Mouse (Mus musculus) limb, embryonic 13.5 days (tissue): ENCODE measurements around the gene Fam84b. TPM values are rescaled to one million over a fixed set of nuclear protein-coding genes. Genes with fewer than 3 reads are reported as not detected.
A peak's percentile ranks its signal among the peaks of the same experiment; 100 is the strongest.

Experiments
- ATAC-seq: fragments of 200-750 bp; cut with Nextera tagmentation; 2 replicates; pipeline ENCODE4 v1.8.0; 2017; ENCODE audit warnings: low read depth, moderate number of reproducible peaks, moderate TSS enrichment; ENCODE audit not compliant: low FRiP score
- H3K27ac ChIP-seq: fragments of 300-500 bp; sonication (generic); 2 replicates; pipeline ENCODE4 v1.5.1; 2015; ENCODE audit warnings: inconsistent platforms, mild to moderate bottlenecking, moderate library complexity
- H3K27me3 ChIP-seq: fragments of 300-500 bp; sonication (generic); 2 replicates; pipeline ENCODE4 v1.6.1; 2015; ENCODE audit warnings: mild to moderate bottlenecking, inconsistent platforms
- H3K36me3 ChIP-seq: fragments of 300-500 bp; sonication (generic); 2 replicates; pipeline ENCODE4 v1.6.1; 2015; ENCODE audit warnings: inconsistent platforms, mild to moderate bottlenecking, moderate library complexity
- H3K4me1 ChIP-seq: fragments of 300-500 bp; sonication (generic); 2 replicates; pipeline ENCODE4 v1.6.1; 2015; ENCODE audit warnings: inconsistent platforms
- H3K4me2 ChIP-seq: fragments of 300-500 bp; sonication (generic); replicated peaks from 2 replicates; pipeline ENCODE4 v1.6.1; 2015; ENCODE audit warnings: inconsistent platforms, mild to moderate bottlenecking, moderate library complexity
- H3K4me3 ChIP-seq: fragments of 300-500 bp; sonication (generic); 2 replicates; pipeline ENCODE4 v1.5.1; 2015; ENCODE audit warnings: moderate library complexity, mild to moderate bottlenecking, inconsistent platforms
- H3K9ac ChIP-seq: fragments of 300-500 bp; sonication (generic); 2 replicates; pipeline ENCODE4 v1.6.1; 2015; ENCODE audit warnings: mild to moderate bottlenecking, inconsistent platforms
- H3K9me3 ChIP-seq: fragments of 300-500 bp; sonication (generic); 2 replicates; pipeline ENCODE4 v1.6.1; 2016; ENCODE audit warnings: inconsistent platforms
- WGBS: fragments of 180-500 bp; shearing (Covaris S2); methylation state at CpG from one replicate; pipeline ENCODE4 v1.1.7; 2015; 5-methylcytosine and 5-hydroxymethylcytosine counted together
- polyA plus RNA-seq: library from polyadenylated mRNA; unstranded; fragments of >200 nt; fragmentation: Nextera tagmentation; extraction: Ambion mirVana; gene quantifications from 2 replicates; pipeline ENCODE4 v1.2.1, GENCODE M21; 2015

The Fam84b gene
- polyA plus RNA-seq, 1 experiment from 2014 or later, result 6.9 TPM

DNA sequence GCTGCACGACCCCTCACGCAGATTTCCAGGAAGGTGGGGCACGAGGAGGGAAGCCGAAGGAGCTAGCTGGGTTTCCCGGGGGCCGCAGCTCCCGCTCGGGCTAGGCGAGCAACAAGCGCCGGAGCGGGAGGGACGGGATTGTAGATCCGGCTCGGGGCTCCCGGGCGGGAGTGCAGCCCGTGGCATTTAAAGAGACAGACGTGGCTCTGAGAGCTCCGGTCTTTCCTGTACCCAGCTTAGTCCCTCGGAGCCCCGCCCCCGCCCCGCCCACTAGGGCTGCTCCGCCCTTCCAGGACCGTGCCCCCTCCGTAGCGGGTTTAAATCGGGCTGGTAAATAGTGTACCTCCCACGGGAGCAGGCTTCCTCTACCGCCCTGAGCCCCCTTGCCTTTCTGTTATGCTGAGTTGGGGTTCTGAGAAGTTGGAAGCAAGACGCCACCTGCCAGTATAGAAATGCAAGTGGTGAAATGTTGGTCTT lies 28.8 kb downstream of the Fam84b start:
- Histone ChIP-seq H3K4me2 (peak overlapping the region; percentile 100), H3K4me1 (peaks cover 13% of the 10 kb centered on the region), H3K36me3 (no peaks in the 10 kb centered on the region), H3K4me3 (peak overlapping the region; percentile 70), H3K27ac (peak overlapping the region; percentile 70), H3K9ac (peak overlapping the region; percentile 79), H3K27me3 (0 out of 2 replicates have a peak, but pooled peaks cover 5% of the 10 kb centered on the region), H3K9me3 (no peaks in the 10 kb centered on the region)
- under 1% methylated on average over 32 of the region's 32 CpGs for WGBS
- ATAC-seq, result peak; percentile 88

DNA sequence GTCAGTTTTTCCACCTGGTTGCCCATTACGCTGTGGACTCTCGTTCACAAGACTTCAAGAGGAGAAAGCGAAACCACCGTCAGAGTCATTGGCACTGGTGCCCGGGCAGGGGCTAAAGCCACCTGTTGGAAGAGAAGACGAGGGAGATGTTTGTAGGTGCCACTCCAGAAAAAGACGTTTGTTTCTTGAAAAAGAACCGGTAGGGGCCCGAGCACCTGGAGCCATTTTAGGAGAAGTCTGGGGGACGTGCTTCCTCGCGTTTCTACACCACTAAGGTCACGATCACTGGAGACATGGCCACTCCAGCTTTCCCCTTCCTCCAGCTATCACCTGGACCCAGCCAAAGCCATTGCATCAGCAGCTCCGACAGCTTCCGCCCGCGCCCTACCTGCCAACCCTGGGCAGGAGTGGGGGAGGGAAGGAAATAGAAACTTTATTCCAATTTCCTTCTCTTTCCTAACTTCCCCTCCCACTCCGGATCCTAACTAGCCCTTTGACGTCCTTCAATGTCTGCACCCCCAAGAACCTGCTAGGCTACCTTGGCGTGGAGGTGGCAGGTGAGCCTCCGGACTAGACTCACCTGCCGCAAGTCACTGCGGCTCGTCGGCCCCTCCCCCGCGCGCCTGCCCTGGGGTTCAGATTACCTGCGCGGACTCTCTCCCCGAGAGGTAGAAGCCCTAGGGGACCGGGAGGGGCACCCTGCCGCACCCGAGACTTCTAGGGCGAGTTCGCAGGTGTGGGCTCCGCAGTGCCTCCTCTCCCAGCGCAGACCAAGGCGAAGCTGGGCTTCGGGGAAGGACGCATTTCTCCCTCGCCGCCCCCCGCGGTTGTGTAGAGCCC lies 29.5 kb downstream of the Fam84b start:
- Histone ChIP-seq H3K4me3 (peak overlapping the region; percentile 70), H3K27me3 (0 out of 2 replicates have a peak, but pooled peaks cover 5% of the 10 kb centered on the region), H3K36me3 (no peaks in the 10 kb centered on the region), H3K9me3 (no peaks in the 10 kb centered on the region), H3K4me1 (peaks cover 13% of the 10 kb centered on the region), H3K9ac (peak overlapping the region; percentile 79), H3K4me2 (peak overlapping the region; percentile 100), H3K27ac (peak overlapping the region; percentile 70)
- peak; percentile 18 for ATAC-seq
- under 1% methylated on average over 45 of the region's 45 CpGs for whole genome bisulfite sequencing

DNA sequence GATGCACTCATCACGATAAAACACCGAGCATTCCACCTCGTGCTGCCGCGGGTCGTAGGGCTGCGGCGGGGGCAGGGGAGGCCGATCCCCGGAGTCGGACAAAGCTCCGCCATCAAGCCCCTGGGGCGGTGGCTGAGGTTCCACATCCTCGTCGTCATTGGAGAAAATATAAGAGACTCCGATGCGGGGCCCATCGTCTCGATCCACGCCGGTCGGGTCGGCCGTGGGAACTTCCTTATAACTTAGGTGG lies 30.0 kb downstream of the Fam84b start:
- Histone ChIP-seq H3K27me3 (0 out of 2 replicates have a peak, but pooled peaks cover 5% of the 10 kb centered on the region), H3K27ac (peak overlapping the region; percentile 78; the same call in 1 of the 2 replicates), H3K4me2 (peak overlapping the region; percentile 100), H3K4me3 (peak overlapping the region; percentile 70), H3K4me1 (peaks cover 13% of the 10 kb centered on the region), H3K9me3 (no peaks in the 10 kb centered on the region), H3K36me3 (no peaks in the 10 kb centered on the region), H3K9ac (peak overlapping the region; percentile 79)
- no peak for ATAC-seq
- under 1% methylated on average over 24 of the region's 24 CpGs for WGBS

DNA sequence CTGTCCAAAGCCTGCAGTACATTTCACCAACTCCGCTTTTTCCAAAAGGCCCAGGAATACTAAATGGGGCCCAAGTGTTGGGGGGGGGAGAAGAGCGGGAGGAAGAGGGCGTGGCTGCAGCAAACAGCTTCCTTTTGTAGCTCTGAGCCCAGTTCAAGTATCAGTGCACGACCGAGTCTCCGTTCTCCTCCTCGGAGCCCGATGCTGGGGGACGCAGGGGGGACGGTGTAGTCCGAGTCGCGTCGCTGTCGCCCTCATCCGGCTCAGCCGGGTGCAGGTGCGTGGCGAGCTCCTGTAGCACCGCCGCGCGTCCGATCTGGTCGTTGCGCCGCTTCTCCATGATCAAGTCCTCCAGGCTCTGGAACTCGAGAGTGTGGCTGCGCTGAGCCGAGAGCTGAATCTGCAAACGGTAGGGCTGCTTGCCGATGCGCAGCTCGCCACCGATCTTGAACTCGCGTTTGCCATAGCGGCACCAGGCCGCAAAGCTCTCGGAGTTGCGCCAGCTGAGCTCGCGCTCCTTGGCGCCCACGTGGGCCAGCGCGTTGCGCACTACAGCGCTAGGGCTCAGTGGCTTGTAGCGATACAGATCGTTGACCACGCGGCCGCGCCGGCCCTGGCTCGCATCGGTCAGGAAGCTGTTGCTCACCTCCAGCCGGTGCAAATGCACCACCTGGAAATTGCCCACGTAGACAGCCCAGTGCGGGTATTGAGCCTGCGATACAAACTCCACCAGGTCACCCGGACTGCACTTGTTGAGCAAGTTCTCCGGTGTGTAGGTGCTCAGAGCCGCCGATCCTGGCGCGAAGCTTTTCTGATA lies 30.6 kb downstream of the Fam84b start:
- H3K4me2 ChIP-seq, result peak overlapping the region; percentile 100
- peak overlapping the region; percentile 78; the same call in 1 of the 2 replicates for H3K27ac ChIP-seq
- peak overlapping the region; percentile 70 for H3K4me3 ChIP-seq
- under 1% methylated on average over 68 of the region's 68 CpGs for WGBS
- H3K9ac ChIP-seq, result peak overlapping the region; percentile 79
- H3K4me1 ChIP-seq, result peaks cover 13% of the 10 kb centered on the region
- peak; percentile 75 for ATAC-seq
- H3K9me3 ChIP-seq, result no peaks in the 10 kb centered on the region
- no peaks in the 10 kb centered on the region for H3K36me3 ChIP-seq
- 0 out of 2 replicates have a peak, but pooled peaks cover 5% of the 10 kb centered on the region for H3K27me3 ChIP-seq

DNA sequence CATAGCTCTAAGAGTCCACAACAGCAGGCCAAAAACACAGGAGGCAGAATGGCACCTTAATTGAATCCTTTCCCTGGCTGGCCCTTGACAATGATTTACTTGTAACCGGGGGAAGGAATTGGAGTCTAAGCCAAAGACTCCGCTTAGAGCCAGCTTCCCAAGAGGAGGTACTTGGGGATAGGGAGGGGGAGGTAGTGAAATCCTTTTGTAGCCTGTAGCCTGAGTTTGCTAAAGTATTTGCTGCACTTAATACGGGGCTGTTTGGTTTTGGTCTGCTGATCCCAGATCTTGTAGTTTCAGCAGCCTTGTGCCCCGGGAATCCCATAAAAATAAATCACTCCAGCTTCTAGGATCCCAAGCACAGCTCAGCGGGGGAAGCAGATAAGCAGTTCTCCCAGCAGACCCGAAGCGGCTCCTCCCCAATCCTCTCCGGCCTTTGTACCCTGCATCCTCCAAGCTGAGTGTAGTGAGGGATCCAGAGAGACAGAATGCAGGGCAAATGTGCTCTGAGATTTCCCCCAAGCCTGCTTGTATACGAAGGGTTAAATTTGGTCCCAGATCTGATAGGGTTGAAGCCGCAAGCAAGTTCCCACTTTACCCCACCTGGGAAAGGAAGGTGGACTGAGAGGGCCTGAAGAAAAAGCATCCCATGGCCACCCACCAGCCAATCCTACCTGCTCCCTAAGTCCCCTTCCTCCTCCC lies 31.3 kb downstream of the Fam84b start:
- 2% methylated on average over 10 of the region's 10 CpGs for WGBS
- Histone ChIP-seq H3K4me2 (peak overlapping the region; percentile 100), H3K4me1 (peaks cover 13% of the 10 kb centered on the region), H3K36me3 (no peaks in the 10 kb centered on the region), H3K27ac (peak overlapping the region; percentile 78; the same call in 1 of the 2 replicates), H3K4me3 (peak overlapping the region; percentile 70), H3K27me3 (0 out of 2 replicates have a peak, but pooled peaks cover 5% of the 10 kb centered on the region), H3K9me3 (no peaks in the 10 kb centered on the region), H3K9ac (peak overlapping the region; percentile 79)
- peak; percentile 4; the same call in 1 of the 2 replicates for ATAC-seq

DNA sequence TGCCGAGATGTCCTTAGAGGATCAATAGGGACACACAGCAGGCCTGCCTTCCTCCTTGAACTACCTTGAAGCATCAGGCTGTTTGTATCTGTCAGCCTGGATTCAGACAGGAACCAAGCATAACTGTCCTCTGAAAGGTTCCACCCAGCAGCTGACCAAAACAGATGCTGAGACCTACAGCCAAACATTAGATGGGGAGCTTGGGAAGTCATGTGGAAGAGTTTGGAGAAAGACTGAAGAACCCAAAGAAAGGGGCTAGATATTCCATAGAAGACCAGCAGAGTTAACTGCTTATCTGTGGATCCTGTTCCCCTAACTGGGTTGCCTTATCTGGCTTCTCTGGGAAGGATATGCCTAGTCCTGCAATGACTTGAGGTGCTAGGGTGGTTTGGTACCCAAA lies 35.1 kb downstream of the Fam84b start:
- peaks cover 13% of the 10 kb centered on the region for H3K4me1 ChIP-seq
- H3K4me3 ChIP-seq, result no peak overlapping the region
- H3K4me2 ChIP-seq, result no peak overlapping the region
- H3K9ac ChIP-seq, result no peak overlapping the region
- no peak for ATAC-seq
- H3K27ac ChIP-seq, result no peak overlapping the region
- WGBS, result 94% methylated on average over 1 of the region's 1 CpGs
- no peaks in the 10 kb centered on the region for H3K9me3 ChIP-seq
- H3K36me3 ChIP-seq, result no peaks in the 10 kb centered on the region
- H3K27me3 ChIP-seq, result no peaks in the 10 kb centered on the region

DNA sequence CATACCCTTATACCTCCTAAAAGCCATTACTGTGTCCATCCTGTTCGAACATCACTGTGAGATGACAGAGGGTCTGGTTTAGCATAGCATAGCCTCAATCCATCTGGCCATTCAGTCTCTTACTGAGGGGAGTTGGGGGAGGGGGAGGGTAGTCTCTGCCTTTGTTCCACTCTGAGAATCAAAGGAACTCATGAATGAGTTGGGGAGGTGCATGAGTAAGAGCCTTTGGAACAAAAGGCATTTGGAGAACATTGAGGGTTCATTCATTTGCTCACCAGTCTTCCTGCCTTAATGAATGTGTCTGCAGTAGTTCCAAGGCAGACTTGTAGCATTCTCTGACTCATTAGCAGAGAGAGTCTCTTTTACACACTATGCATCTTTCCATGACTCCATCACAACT lies 37.1 kb downstream of the Fam84b start:
- no peaks in the 10 kb centered on the region for H3K9me3 ChIP-seq
- H3K27me3 ChIP-seq, result no peaks in the 10 kb centered on the region
- ATAC-seq, result no peak
- no peak overlapping the region for H3K4me3 ChIP-seq
- peaks cover 3% of the 10 kb centered on the region for H3K4me1 ChIP-seq
- 58% methylated on average over 1 of the region's 1 CpGs for WGBS
- no peaks in the 10 kb centered on the region for H3K36me3 ChIP-seq
- H3K27ac ChIP-seq, result no peak overlapping the region
- no peak overlapping the region for H3K9ac ChIP-seq
- H3K4me2 ChIP-seq, result no peak overlapping the region

DNA sequence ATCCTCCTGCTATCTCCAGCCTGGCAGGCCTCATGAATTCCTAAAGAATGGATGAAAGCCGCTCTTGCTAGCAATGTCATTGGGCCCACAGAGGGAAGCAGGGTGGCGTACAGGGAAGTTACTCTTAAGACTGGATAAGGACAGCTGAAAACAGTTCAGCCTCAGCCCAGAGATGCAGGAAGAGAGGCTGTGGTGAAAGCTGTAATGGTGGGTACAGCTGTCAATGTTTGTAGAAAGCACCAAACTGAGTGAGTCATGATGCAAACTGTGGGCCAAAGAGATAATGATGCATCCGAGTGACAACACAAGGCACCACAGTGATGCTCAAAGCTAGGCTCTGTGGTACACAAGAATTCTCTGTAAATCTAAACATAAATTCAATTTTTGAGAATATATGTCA lies 39.0 kb downstream of the Fam84b start:
- Histone ChIP-seq H3K4me2 (no peak overlapping the region), H3K27ac (no peak overlapping the region), H3K36me3 (no peaks in the 10 kb centered on the region), H3K9me3 (no peaks in the 10 kb centered on the region), H3K4me1 (no peaks in the 10 kb centered on the region), H3K27me3 (no peaks in the 10 kb centered on the region), H3K9ac (no peak overlapping the region), H3K4me3 (no peak overlapping the region)
- WGBS, result 78% methylated on average over 3 of the region's 3 CpGs
- no peak for ATAC-seq

DNA sequence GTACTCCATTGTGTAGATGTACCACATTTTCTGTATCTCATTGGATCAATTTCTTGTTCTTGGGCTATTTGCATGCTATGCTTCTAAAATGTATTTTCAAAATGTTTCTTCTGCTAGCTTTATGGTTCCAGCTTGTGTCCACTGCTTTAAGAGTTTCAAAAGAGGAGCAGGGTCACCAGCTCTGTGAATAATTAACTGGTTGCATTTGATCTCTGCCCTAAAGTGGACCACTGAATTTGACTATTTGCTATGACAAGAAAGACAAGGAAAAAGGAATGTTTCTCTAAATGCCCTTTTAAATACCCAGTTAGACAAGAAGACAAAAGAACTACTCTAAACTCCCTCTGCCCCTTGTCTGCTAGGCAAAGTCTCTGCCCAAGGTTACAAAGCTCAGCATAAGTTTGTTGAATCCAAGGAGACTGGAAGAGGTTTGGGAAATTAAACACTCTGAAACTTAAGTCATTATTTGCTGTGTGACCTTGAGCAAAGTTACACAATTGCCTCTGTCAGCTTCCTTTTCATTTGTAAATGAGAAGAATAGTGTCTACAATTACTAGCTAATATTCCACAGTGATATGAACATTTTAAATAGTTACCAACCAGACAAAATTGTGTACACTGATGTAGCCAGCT lies 60.4 kb downstream of the Fam84b start:
- ATAC-seq, result no peak

DNA sequence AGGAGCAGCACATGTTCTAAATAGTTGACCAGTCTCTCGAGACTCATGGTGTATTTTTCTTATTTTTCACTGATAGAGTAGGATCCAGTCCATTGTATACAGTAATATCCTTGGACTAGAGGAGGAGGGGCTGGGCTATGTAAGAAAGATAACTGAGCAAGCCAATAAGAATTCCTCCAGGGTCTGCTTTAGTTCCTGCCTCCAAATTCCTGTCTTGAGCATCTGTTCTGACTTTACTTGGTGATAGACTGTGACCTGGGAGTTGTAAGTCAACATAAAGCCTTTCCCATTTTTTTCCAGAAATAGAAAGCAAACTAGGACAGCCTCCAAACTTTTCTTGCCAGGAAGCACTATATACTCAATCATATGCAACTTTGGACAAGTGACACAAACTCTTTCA lies 64.5 kb downstream of the Fam84b start:
- Histone ChIP-seq H3K9me3 (no peaks in the 10 kb centered on the region), H3K9ac (no peak overlapping the region), H3K36me3 (no peaks in the 10 kb centered on the region), H3K27me3 (no peaks in the 10 kb centered on the region), H3K4me2 (no peak overlapping the region), H3K4me1 (no peaks in the 10 kb centered on the region), H3K4me3 (no peak overlapping the region), H3K27ac (no peak overlapping the region)
- ATAC-seq, result no peak
- WGBS, result 75% methylated on average over 1 of the region's 1 CpGs

More for the DNA sequence above, 60.4 kb downstream of the Fam84b start:
- no peaks in the 10 kb centered on the region for H3K36me3 ChIP-seq
- no peaks in the 10 kb centered on the region for H3K27me3 ChIP-seq
- no peak overlapping the region for H3K4me2 ChIP-seq
- no peak overlapping the region for H3K9ac ChIP-seq
- no peaks in the 10 kb centered on the region for H3K9me3 ChIP-seq
- H3K4me3 ChIP-seq, result no peak overlapping the region
- H3K27ac ChIP-seq, result no peak overlapping the region
- no peaks in the 10 kb centered on the region for H3K4me1 ChIP-seq

DNA sequence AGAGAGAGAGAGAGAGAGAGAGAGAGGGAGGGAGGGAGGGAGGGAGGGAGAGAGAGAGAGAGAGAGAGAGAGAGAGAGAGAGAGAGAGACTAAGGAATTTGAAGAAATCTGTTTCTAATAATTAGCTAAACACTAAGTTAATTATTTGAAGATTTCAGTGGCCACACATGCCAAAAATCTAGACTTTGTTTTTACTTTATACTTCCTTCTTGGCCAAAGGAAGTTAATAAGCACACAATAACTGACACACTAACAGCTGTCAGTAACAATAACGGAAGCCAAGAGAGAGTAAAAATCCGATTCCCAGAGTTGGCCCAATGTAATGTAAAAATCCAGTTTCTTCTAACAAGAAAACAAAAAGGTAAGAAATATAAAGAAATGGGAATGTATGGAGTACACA lies 69.8 kb downstream of the Fam84b start:
- Histone ChIP-seq H3K4me1 (no peaks in the 10 kb centered on the region), H3K9ac (no peak overlapping the region), H3K27me3 (no peaks in the 10 kb centered on the region), H3K4me2 (no peak overlapping the region), H3K9me3 (no peaks in the 10 kb centered on the region), H3K36me3 (no peaks in the 10 kb centered on the region), H3K27ac (no peak overlapping the region), H3K4me3 (no peak overlapping the region)
- ATAC-seq, result no peak
- 51% methylated on average over 2 of the region's 2 CpGs for WGBS
